29 mouse cellular contexts compared by ENCODE assay signal in genomic region chr4:136954562-136954961, GRCm38 (mm10). TPM values are rescaled to one million over a fixed set of nuclear protein-coding genes. Genes with fewer than 3 reads are reported as not detected.
DNase-seq lines count a peak whose midpoint lies in the region; ATAC-seq lines count a peak whose summit lies in the region.
"Had no signal": no experiment of that assay in that cellular context is flagged by ENCODE, and none has a peak within 500 bp of the region (broad histone marks: within the 10 kb centered on the region; RNA-seq: fewer than 3 reads in every experiment).

No protein-coding gene starts in this region.

- 56% methylated on average over 6 of the region's 6 CpGs for WGBS in hindbrain, embryonic 15.5 days
- WGBS in hindbrain, embryonic 11.5 days, result 78% methylated on average over 6 of the region's 6 CpGs
- 71% methylated on average over 6 of the region's 6 CpGs for WGBS in neural tube, embryonic 12.5 days
- 65% methylated on average over 6 of the region's 6 CpGs for WGBS in midbrain, embryonic 16.5 days

- no peak overlapping the region for H3K4me3 ChIP-seq in hindbrain, embryonic 15.5 days
- no peak overlapping the region for H3K4me3 ChIP-seq in hindbrain, embryonic 11.5 days (ENCODE audit: low read depth, low read length)
- no peak overlapping the region for H3K4me3 ChIP-seq in neural tube, embryonic 12.5 days
- peak overlapping the region; percentile 67 for H3K4me3 ChIP-seq in midbrain, embryonic 16.5 days (ENCODE audit: low read depth, low read length)
- H3K4me3 ChIP-seq: embryonic facial prominence, embryonic 13.5 days; erythroblast, embryonic 14.5 days; forebrain, embryonic 12.5 days; heart, embryonic 12.5 days; kidney, embryonic 15.5 days; left cerebral cortex, adult 2 months; limb, embryonic 10.5 days; liver, embryonic 15.5 days had no signal

- no peak for DNase-seq in hindbrain, embryonic 11.5 days (ENCODE audit: low spot score)
- no peak for DNase-seq in neural tube, embryonic 10.5 days (ENCODE audit: extremely low spot score, low spot score)
- no peak for DNase-seq in right cerebral cortex, adult 2 months (ENCODE audit: low spot score in 2 of 2)
- no peak for DNase-seq in layer of hippocampus, adult 8-10 months (ENCODE audit: low spot score in 2 of 2)
- DNase-seq: adrenal gland, adult 2 months; embryo, embryonic 11 days; gastrocnemius, postnatal 25 days; heart, adult 18-20 months; heart, postnatal 10 days; kidney, adult 11 months; kidney, postnatal 4 days; liver; right cerebral cortex, postnatal 25 days; thymus, postnatal 14 days had no signal

- no peak for ATAC-seq in hindbrain, embryonic 15.5 days (ENCODE audit: low FRiP score, low read depth)
- ATAC-seq in hindbrain, embryonic 11.5 days (ENCODE audit: low FRiP score), result no peak
- ATAC-seq in neural tube, embryonic 12.5 days (ENCODE audit: low FRiP score, low read depth), result no peak
- no peak for ATAC-seq in midbrain, embryonic 16.5 days
- ATAC-seq: lung, postnatal 0 days had no signal

- peak overlapping the region; percentile 98 for H3K4me2 ChIP-seq in hindbrain, embryonic 15.5 days
- no peak overlapping the region for H3K4me2 ChIP-seq in hindbrain, embryonic 11.5 days (replicated peaks; ENCODE audit: low read depth, low read length)
- peak overlapping the region; percentile 3; the same call in 1 of the 2 replicates for H3K4me2 ChIP-seq in neural tube, embryonic 12.5 days (replicated peaks)
- peak overlapping the region; percentile 94 for H3K4me2 ChIP-seq in midbrain, embryonic 16.5 days (ENCODE audit: low read length)
- H3K4me2 ChIP-seq: embryonic facial prominence, embryonic 13.5 days; forebrain, embryonic 12.5 days; heart, embryonic 12.5 days; kidney, embryonic 15.5 days; liver, embryonic 15.5 days had no signal

- peaks cover 38% of the 10 kb centered on the region for H3K4me1 ChIP-seq in hindbrain, embryonic 15.5 days (replicated peaks)
- peaks cover 8% of the 10 kb centered on the region for H3K4me1 ChIP-seq in hindbrain, embryonic 11.5 days (replicated peaks; ENCODE audit: control insufficient read depth, insufficient read depth, low read length)
- peaks cover 22% of the 10 kb centered on the region for H3K4me1 ChIP-seq in neural tube, embryonic 12.5 days
- peaks cover 28% of the 10 kb centered on the region for H3K4me1 ChIP-seq in midbrain, embryonic 16.5 days (ENCODE audit: control insufficient read depth, insufficient read depth, low read length)
- H3K4me1 ChIP-seq: liver, embryonic 15.5 days had no signal

- no peaks in the 10 kb centered on the region for H3K36me3 ChIP-seq in hindbrain, embryonic 15.5 days
- no peaks in the 10 kb centered on the region for H3K36me3 ChIP-seq in hindbrain, embryonic 11.5 days (ENCODE audit: control insufficient read depth, insufficient read depth, low read length)
- H3K36me3 ChIP-seq in neural tube, embryonic 12.5 days, result no peaks in the 10 kb centered on the region
- no peaks in the 10 kb centered on the region for H3K36me3 ChIP-seq in midbrain, embryonic 16.5 days (ENCODE audit: control insufficient read depth, insufficient read depth, low read length)
- H3K36me3 ChIP-seq: embryonic facial prominence, embryonic 13.5 days; forebrain, embryonic 12.5 days; heart, embryonic 12.5 days; kidney, embryonic 15.5 days; limb, embryonic 10.5 days; liver, embryonic 15.5 days had no signal

- no peak overlapping the region for H3K27ac ChIP-seq in hindbrain, embryonic 15.5 days (replicated peaks)
- no peak overlapping the region for H3K27ac ChIP-seq in hindbrain, embryonic 11.5 days (ENCODE audit: low read depth, low read length)
- no peak overlapping the region for H3K27ac ChIP-seq in neural tube, embryonic 12.5 days
- no peak overlapping the region for H3K27ac ChIP-seq in midbrain, embryonic 16.5 days (ENCODE audit: low read length)
- H3K27ac ChIP-seq: embryonic facial prominence, embryonic 13.5 days; forebrain, embryonic 12.5 days; kidney, embryonic 15.5 days; left cerebral cortex, adult 2 months; limb, embryonic 10.5 days; liver, embryonic 15.5 days; macrophage had no signal

- H3K27me3 ChIP-seq in hindbrain, embryonic 15.5 days, result peaks cover 40% of the 10 kb centered on the region
- H3K27me3 ChIP-seq in hindbrain, embryonic 11.5 days (ENCODE audit: control insufficient read depth, insufficient read depth, low read length), result peaks cover 51% of the 10 kb centered on the region
- H3K27me3 ChIP-seq in neural tube, embryonic 12.5 days (replicated peaks), result peaks cover 56% of the 10 kb centered on the region
- H3K27me3 ChIP-seq in midbrain, embryonic 16.5 days (ENCODE audit: control insufficient read depth, insufficient read depth, low read depth, low read length), result peaks cover 71% of the 10 kb centered on the region

- H3K9ac ChIP-seq in hindbrain, embryonic 15.5 days, result no peak overlapping the region
- H3K9ac ChIP-seq in hindbrain, embryonic 11.5 days (ENCODE audit: low read depth, low read length), result no peak overlapping the region
- no peak overlapping the region for H3K9ac ChIP-seq in neural tube, embryonic 12.5 days
- H3K9ac ChIP-seq in midbrain, embryonic 16.5 days (ENCODE audit: low read depth, low read length), result peak overlapping the region; percentile 38; the same call in 1 of the 2 replicates
- H3K9ac ChIP-seq: embryonic facial prominence, embryonic 13.5 days; forebrain, embryonic 12.5 days; heart, embryonic 12.5 days; kidney, embryonic 15.5 days; liver, embryonic 15.5 days had no signal

- no peaks in the 10 kb centered on the region for H3K9me3 ChIP-seq in hindbrain, embryonic 15.5 days
- H3K9me3 ChIP-seq in hindbrain, embryonic 11.5 days (ENCODE audit: control insufficient read depth, low read length), result no peaks in the 10 kb centered on the region
- H3K9me3 ChIP-seq in neural tube, embryonic 12.5 days, result no peaks in the 10 kb centered on the region
- H3K9me3 ChIP-seq in midbrain, embryonic 16.5 days (replicated peaks; ENCODE audit: control insufficient read depth, low read length, poor library complexity, severe bottlenecking), result no peaks in the 10 kb centered on the region
- H3K9me3 ChIP-seq: embryonic facial prominence, embryonic 13.5 days; forebrain, embryonic 12.5 days; heart, embryonic 12.5 days; kidney, embryonic 15.5 days; limb, embryonic 10.5 days; liver, embryonic 15.5 days had no signal

RNA-seq across cellular contexts. Expression of gene Epha8, which starts 2.1 kb away (rescaled TPM):
- 13.9 and 16.5 TPM in 2 replicates for polyA plus RNA-seq in hindbrain, embryonic 15.5 days (2015; fragmentation: Nextera tagmentation; extraction: Ambion mirVana)
- polyA plus RNA-seq in hindbrain, embryonic 11.5 days (2014; fragmentation: Nextera tagmentation; extraction: Ambion mirVana), result 0.99 and 1.2 TPM in 2 replicates
- polyA plus RNA-seq in neural tube, embryonic 12.5 days (2016; fragmentation: Nextera tagmentation; extraction: Ambion mirVana), result 6.6 and 7.2 TPM in 2 replicates
- polyA plus RNA-seq in midbrain, embryonic 16.5 days (2015; fragmentation: Nextera tagmentation; extraction: Ambion mirVana), result 18.4 and 20.7 TPM in 2 replicates
- total RNA-seq in layer of hippocampus, adult 8-10 months (2022), result 1 to 10 TPM; 2.0 to 2.8 (median 2.5) TPM
- total RNA-seq: gastrocnemius, postnatal 25 days; heart, postnatal 10 days; MEL had no signal
- polyA plus RNA-seq: macrophage had no signal

RNA-seq across cellular contexts. Expression of gene C1qa, which starts 56.0 kb away (rescaled TPM):
- 30.8 and 36.4 TPM in 2 replicates for polyA plus RNA-seq in hindbrain, embryonic 15.5 days (2015; fragmentation: Nextera tagmentation; extraction: Ambion mirVana)
- polyA plus RNA-seq in hindbrain, embryonic 11.5 days (2014; fragmentation: Nextera tagmentation; extraction: Ambion mirVana), result 14.3 and 15.2 TPM in 2 replicates
- polyA plus RNA-seq in neural tube, embryonic 12.5 days (2016; fragmentation: Nextera tagmentation; extraction: Ambion mirVana), result 17.4 and 21.0 TPM in 2 replicates
- polyA plus RNA-seq in midbrain, embryonic 16.5 days (2015; fragmentation: Nextera tagmentation; extraction: Ambion mirVana), result 22.9 and 26.3 TPM in 2 replicates
- 100 to 1,000 TPM in 2 of 4 experiments, 10 to 100 TPM in 2; 45.5 to 340 (median 144) TPM for total RNA-seq in layer of hippocampus, adult 8-10 months (2022)
- polyA plus RNA-seq: C2C12 had no signal
